Mouse (Mus musculus) cerebellum, adult 9-11 months (tissue): Measurements from ENCODE around the gene Kpna1.
A peak's percentile ranks its signal among the peaks of the same experiment; 100 is the strongest.

Source experiments
- DNase-seq: peaks from one replicate; pipeline ENCODE4 v3.0.0; 2022

Gene Kpna1

DNA sequence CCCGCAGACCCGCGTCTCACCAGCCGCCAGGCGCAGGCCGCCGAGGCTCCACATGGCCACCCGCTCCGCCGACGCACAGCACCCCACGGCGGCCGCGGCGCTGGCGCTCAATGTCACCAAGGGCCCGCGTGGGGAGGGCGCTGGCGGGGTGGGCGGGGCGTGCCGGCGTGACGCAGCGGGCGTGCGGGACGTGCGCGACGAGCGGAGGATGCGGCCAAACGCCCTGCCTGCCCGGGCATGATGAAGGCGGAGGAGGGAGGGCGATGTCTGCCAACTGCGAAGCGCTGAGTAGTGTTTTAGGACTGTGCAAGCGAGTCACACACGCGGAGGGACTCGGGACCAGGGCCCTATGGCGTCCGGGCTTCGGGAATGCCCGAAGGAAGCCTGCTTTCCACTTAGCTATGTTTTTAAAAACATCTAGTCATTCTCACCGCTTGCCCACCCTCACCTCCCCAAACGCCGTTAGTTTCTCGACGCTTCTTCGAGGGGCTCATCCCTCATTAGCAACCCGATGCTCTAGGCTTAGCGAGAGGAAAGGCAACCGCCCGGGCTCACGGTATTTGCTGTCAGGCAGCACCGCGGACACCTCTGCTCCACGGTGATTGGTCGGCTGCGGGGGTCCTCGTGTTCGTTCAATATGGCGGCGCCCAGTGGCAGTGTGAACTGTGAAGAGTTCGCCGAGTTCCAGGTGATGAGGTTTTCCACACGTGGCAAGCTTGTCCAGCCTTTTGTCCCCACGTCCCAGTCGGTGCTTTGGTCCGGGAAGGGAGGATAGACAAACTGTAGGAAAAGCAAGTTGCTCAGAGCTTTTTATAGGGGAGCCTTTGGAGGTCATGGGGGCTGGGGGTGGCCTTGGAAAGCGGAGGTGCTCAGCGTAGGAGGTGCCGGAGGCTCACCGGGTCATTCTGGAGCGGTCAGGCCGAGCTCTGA, 93.2 kb downstream of the Kpna1 start, which contains the start of the genes Fam162a and Ccdc58:
Gene Fam162a, minus strand, starts transcription at position 145 of the 930 bp plus-strand sequence.
Gene Ccdc58, plus strand, starts transcription at position 236 of the 930 bp plus-strand sequence.
- DNase-seq: peak; percentile 94

DNA sequence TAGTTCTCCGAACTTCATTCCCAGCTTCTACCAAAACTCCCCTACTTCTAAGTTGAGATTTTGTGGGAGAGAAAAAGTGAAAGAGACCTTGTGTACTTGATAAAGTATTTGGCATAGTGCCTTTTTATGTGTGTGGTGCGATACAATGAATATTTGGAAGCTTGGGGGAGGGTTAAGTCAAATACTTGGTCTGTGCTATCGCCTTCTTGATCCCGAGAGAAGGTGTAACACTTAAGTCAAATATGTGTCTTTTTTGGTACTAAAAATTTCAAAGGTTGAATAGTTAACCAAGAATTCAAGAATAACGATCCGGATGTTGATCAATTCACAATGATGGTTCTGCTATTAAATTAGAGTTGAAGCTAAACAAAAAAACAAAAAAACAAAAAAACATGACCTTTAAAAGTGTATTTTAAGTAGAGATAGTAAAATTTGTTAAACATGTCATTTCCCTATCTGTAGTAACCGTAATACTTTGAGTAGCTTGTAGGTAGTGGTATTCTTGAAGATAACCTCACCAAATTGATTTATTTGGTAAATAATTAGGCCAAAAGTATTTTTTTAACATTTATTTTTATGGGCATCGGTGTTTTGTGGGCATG, 94.0 kb downstream of the Kpna1 start:
- no peak for DNase-seq

DNA sequence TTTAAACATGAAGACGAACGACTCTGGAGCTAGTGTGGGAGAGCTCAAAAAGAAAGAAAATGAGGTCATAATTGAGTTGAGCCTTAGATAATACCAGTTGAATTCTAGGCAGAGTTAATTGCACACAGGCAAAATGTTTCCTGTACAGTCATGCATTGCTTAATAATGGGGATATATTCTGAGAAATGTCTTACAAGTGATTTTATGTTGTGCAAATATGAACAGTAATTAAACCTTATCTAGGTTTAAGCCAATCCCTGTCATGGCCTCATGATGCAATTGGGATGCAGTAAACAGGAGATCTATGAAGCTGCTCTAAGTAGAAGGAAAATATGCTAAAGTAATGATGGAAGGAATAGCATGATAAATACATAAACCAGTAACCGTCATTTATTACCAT, 96.2 kb downstream of the Kpna1 start:
- DNase-seq: no peak

DNA sequence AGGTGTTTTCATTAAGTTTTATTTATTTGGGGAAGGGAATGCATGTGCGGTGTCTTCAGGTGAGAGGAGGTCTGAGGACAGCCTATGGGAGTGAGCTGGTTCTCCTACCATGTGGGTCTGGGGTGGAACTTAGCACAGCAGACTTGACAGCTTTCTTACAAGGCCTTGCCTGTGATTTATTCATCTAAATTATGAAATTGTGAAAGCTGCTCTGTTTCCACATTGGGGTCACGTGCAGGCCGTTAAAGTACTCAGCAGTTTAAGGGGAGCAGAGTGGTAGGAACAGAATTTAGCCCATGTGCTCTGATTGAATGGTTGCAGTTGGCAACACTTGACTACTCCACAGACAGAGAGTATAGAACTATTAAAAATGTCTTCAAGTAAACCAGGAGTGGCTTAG, 101.4 kb downstream of the Kpna1 start:
- DNase-seq: no peak
